Mouse (Mus musculus) adrenal gland, adult 18-20 months (tissue): ENCODE results near the gene Ern1. TPM values are rescaled to one million over a fixed set of nuclear protein-coding genes. Genes with fewer than 3 reads are reported as not detected.
A peak's percentile ranks its signal among the peaks of the same experiment; 100 is the strongest.
"Not testable (repeated sequence)": the region's sequence is repeated elsewhere in the genome, so short reads cannot be mapped to it uniquely, and the experiment has no call there.

Experiments used
- DNase-seq, 2 experiments: peaks; one replicate each; pipeline ENCODE4 v3.0.0; 2021 to 2022; ENCODE audit warnings: low spot score in 2 of 2
- total RNA-seq, 2 experiments: library from RNA; stranded (reverse); gene quantifications; 1 replicate in 1 of 2; 2 replicates in 1 of 2; pipeline ENCODE4 v1.2.3; 2021

Ern1 gene
- total RNA-seq, 2 experiments from 2014 or later, result 74.1 to 154 TPM

GRCm38 (mm10) chr11:106503425-106503717 is 15.7 kb upstream of the Ern1 start:
- DNase-seq, result no peak

GRCm38 (mm10) chr11:106502631-106503424 is 15.2 kb upstream of the Ern1 start:
- no peak for DNase-seq

- DNase-seq, result no peak
Observed at GRCm38 (mm10) chr11:106502159-106502505, 14.5 kb upstream of the Ern1 start.

- peak; percentile 61 to 62 for DNase-seq
Observed at GRCm38 (mm10) chr11:106501308-106502158, 13.9 kb upstream of the Ern1 start.

- DNase-seq, result peak; percentile 89
Observed at GRCm38 (mm10) chr11:106500393-106501307, 13.0 kb upstream of the Ern1 start.

- DNase-seq, result no peak
Observed at GRCm38 (mm10) chr11:106498739-106499379, 11.2 kb upstream of the Ern1 start.

- DNase-seq, result no peak
Observed at GRCm38 (mm10) chr11:106497926-106498325, 10.3 kb upstream of the Ern1 start.

GRCm38 (mm10) chr11:106497009-106497408 is 9.4 kb upstream of the Ern1 start:
- DNase-seq, result not testable (repeated sequence)

- no peak for DNase-seq
Observed at GRCm38 (mm10) chr11:106492984-106493669, 5.5 kb upstream of the Ern1 start.

- no peak for DNase-seq
Observed at GRCm38 (mm10) chr11:106491393-106491792, 3.7 kb upstream of the Ern1 start.

- DNase-seq, result not testable (repeated sequence)
Observed at GRCm38 (mm10) chr11:106490600-106490999, 2.9 kb upstream of the Ern1 start.

- no peak for DNase-seq
Observed at GRCm38 (mm10) chr11:106490057-106490456, 2.4 kb upstream of the Ern1 start.

- DNase-seq, result no peak
Observed at GRCm38 (mm10) chr11:106489036-106489693, 1.5 kb upstream of the Ern1 start.

- no peak for DNase-seq
Observed at GRCm38 (mm10) chr11:106488126-106488561, 492 bp upstream of the Ern1 start.

GRCm38 (mm10) chr11:106486866-106487732 is 553 bp downstream of the Ern1 start:
- DNase-seq, result peak; percentile 66 to 69

- no peak for DNase-seq
Observed at GRCm38 (mm10) chr11:106486042-106486865, 1.4 kb downstream of the Ern1 start.

- DNase-seq, result no peak
Observed at GRCm38 (mm10) chr11:106485611-106486010, 2.0 kb downstream of the Ern1 start.

- no peak for DNase-seq
Observed at GRCm38 (mm10) chr11:106484875-106485274, 2.8 kb downstream of the Ern1 start.
